Mouse (Mus musculus): ENCODE results near the gene D17Wsu92e. TPM values are rescaled to one million over a fixed set of nuclear protein-coding genes. Genes with fewer than 3 reads are reported as not detected.
A peak's percentile ranks its signal among the peaks of the same experiment; 100 is the strongest.

D17Wsu92e gene
- polyA plus RNA-seq, 1 experiment from 2014 or later = 10.6 TPM

- peak; percentile 76 for ATAC-seq (replicated peaks)
- Histone ChIP-seq H3K27me3 (no peaks in the 10 kb centered on the region), H3K9ac (replicated peaks) (peak overlapping the region; percentile 38), H3K4me3 (peak overlapping the region; percentile 12), H3K9me3 (no peaks in the 10 kb centered on the region), H3K36me3 (no peaks in the 10 kb centered on the region), H3K27ac (replicated peaks) (peak overlapping the region; percentile 92), H3K4me1 (peaks cover 32% of the 10 kb centered on the region), H3K4me2 (replicated peaks) (peak overlapping the region; percentile 36)
- WGBS = 15% methylated on average over 11 of the region's 11 CpGs
Observed at GRCm38 (mm10) chr17:27797341-27797872, 23.0 kb downstream of the D17Wsu92e start.

GRCm38 (mm10) chr17:27796780-27797179 is 23.7 kb downstream of the D17Wsu92e start:
- no peaks in the 10 kb centered on the region for H3K36me3 ChIP-seq
- peak; percentile 88 for ATAC-seq (replicated peaks)
- H3K4me3 ChIP-seq = peak overlapping the region; percentile 12; the same call in 1 of the 2 replicates
- no peaks in the 10 kb centered on the region for H3K9me3 ChIP-seq
- peak overlapping the region; percentile 29; the same call in 1 of the 2 replicates for H3K9ac ChIP-seq (replicated peaks)
- peak overlapping the region; percentile 36 for H3K4me2 ChIP-seq (replicated peaks)
- peak overlapping the region; percentile 92 for H3K27ac ChIP-seq (replicated peaks)
- no peaks in the 10 kb centered on the region for H3K27me3 ChIP-seq
- 22% methylated on average over 6 of the region's 6 CpGs for WGBS
- H3K4me1 ChIP-seq = peaks cover 32% of the 10 kb centered on the region

GRCm38 (mm10) chr17:27793144-27793543 is 27.3 kb downstream of the D17Wsu92e start:
- no peak for ATAC-seq (replicated peaks)
- Histone ChIP-seq H3K36me3 (no peaks in the 10 kb centered on the region), H3K4me1 (peaks cover 23% of the 10 kb centered on the region), H3K27me3 (no peaks in the 10 kb centered on the region), H3K9ac (replicated peaks) (no peak overlapping the region), H3K4me3 (no peak overlapping the region), H3K9me3 (no peaks in the 10 kb centered on the region), H3K27ac (replicated peaks) (no peak overlapping the region), H3K4me2 (replicated peaks) (no peak overlapping the region)
- WGBS = 93% methylated on average over 6 of the region's 6 CpGs

GRCm38 (mm10) chr17:27792516-27792915 is 27.9 kb downstream of the D17Wsu92e start:
- Histone ChIP-seq H3K36me3 (no peaks in the 10 kb centered on the region), H3K9ac (replicated peaks) (no peak overlapping the region), H3K4me1 (peaks cover 17% of the 10 kb centered on the region), H3K27me3 (no peaks in the 10 kb centered on the region), H3K27ac (replicated peaks) (no peak overlapping the region), H3K4me2 (replicated peaks) (no peak overlapping the region), H3K4me3 (no peak overlapping the region), H3K9me3 (no peaks in the 10 kb centered on the region)
- no peak for ATAC-seq (replicated peaks)
- WGBS = 83% methylated on average over 4 of the region's 4 CpGs

GRCm38 (mm10) chr17:27791556-27791955 is 28.9 kb downstream of the D17Wsu92e start:
- no peak for ATAC-seq (replicated peaks)
- H3K4me2 ChIP-seq (replicated peaks) = no peak overlapping the region
- H3K9me3 ChIP-seq = no peaks in the 10 kb centered on the region
- H3K9ac ChIP-seq (replicated peaks) = no peak overlapping the region
- H3K27ac ChIP-seq (replicated peaks) = no peak overlapping the region
- 96% methylated on average over 2 of the region's 2 CpGs for WGBS
- no peaks in the 10 kb centered on the region for H3K36me3 ChIP-seq
- H3K27me3 ChIP-seq = no peaks in the 10 kb centered on the region
- H3K4me1 ChIP-seq = peaks cover 7% of the 10 kb centered on the region
- no peak overlapping the region for H3K4me3 ChIP-seq

GRCm38 (mm10) chr17:27790976-27791375 is 29.5 kb downstream of the D17Wsu92e start:
- WGBS = 86% methylated on average over 2 of the region's 2 CpGs
- Histone ChIP-seq H3K4me2 (replicated peaks) (no peak overlapping the region), H3K9ac (replicated peaks) (no peak overlapping the region), H3K36me3 (peaks cover under 1% of the 10 kb centered on the region; the same call in 1 of the 2 replicates), H3K27me3 (no peaks in the 10 kb centered on the region), H3K9me3 (no peaks in the 10 kb centered on the region), H3K4me3 (no peak overlapping the region), H3K27ac (replicated peaks) (no peak overlapping the region), H3K4me1 (peaks cover 1% of the 10 kb centered on the region; the same call in 1 of the 2 replicates)
- no peak for ATAC-seq (replicated peaks)

- no peak overlapping the region for H3K27ac ChIP-seq (replicated peaks)
Observed at GRCm38 (mm10) chr17:27790015-27790414, 30.4 kb downstream of the D17Wsu92e start.

GRCm38 (mm10) chr17:27788456-27789172 is 31.8 kb downstream of the D17Wsu92e start:
- Histone ChIP-seq H3K27me3 (no peaks in the 10 kb centered on the region), H3K36me3 (peaks cover 12% of the 10 kb centered on the region), H3K9ac (replicated peaks) (no peak overlapping the region), H3K4me2 (replicated peaks) (no peak overlapping the region), H3K4me3 (no peak overlapping the region), H3K27ac (replicated peaks) (no peak overlapping the region), H3K4me1 (no peaks in the 10 kb centered on the region), H3K9me3 (no peaks in the 10 kb centered on the region)
- ATAC-seq (replicated peaks) = no peak
- WGBS = 92% methylated on average over 6 of the region's 6 CpGs

More at GRCm38 (mm10) chr17:27790015-27790414, 30.4 kb downstream of the D17Wsu92e start:
- Histone ChIP-seq H3K9ac (replicated peaks) (no peak overlapping the region), H3K4me2 (replicated peaks) (no peak overlapping the region), H3K4me3 (no peak overlapping the region), H3K27me3 (no peaks in the 10 kb centered on the region), H3K4me1 (no peaks in the 10 kb centered on the region), H3K36me3 (peaks cover 9% of the 10 kb centered on the region), H3K9me3 (no peaks in the 10 kb centered on the region)
- 94% methylated on average over 5 of the region's 5 CpGs for WGBS
- no peak for ATAC-seq (replicated peaks)

GRCm38 (mm10) chr17:27783567-27783966 is 36.9 kb downstream of the D17Wsu92e start:
- Histone ChIP-seq H3K4me1 (no peaks in the 10 kb centered on the region), H3K27ac (replicated peaks) (no peak overlapping the region), H3K9me3 (no peaks in the 10 kb centered on the region), H3K27me3 (no peaks in the 10 kb centered on the region), H3K4me2 (replicated peaks) (no peak overlapping the region), H3K9ac (replicated peaks) (no peak overlapping the region), H3K4me3 (no peak overlapping the region), H3K36me3 (peaks cover 13% of the 10 kb centered on the region)
- 79% methylated on average over 4 of the region's 4 CpGs for WGBS
- no peak for ATAC-seq (replicated peaks)

GRCm38 (mm10) chr17:27781059-27781687 is 39.3 kb downstream of the D17Wsu92e start:
- H3K27me3 ChIP-seq = no peaks in the 10 kb centered on the region
- 78% methylated on average over 5 of the region's 5 CpGs for WGBS
- no peak overlapping the region for H3K4me2 ChIP-seq (replicated peaks)
- ATAC-seq (replicated peaks) = no peak
- peaks cover 13% of the 10 kb centered on the region for H3K36me3 ChIP-seq
- H3K4me3 ChIP-seq = no peak overlapping the region
- no peak overlapping the region for H3K27ac ChIP-seq (replicated peaks)
- no peak overlapping the region for H3K9ac ChIP-seq (replicated peaks)
- H3K9me3 ChIP-seq = no peaks in the 10 kb centered on the region
- no peaks in the 10 kb centered on the region for H3K4me1 ChIP-seq

- Histone ChIP-seq H3K4me2 (replicated peaks) (no peak overlapping the region), H3K27ac (replicated peaks) (no peak overlapping the region), H3K27me3 (no peaks in the 10 kb centered on the region), H3K4me1 (no peaks in the 10 kb centered on the region), H3K36me3 (peaks cover 4% of the 10 kb centered on the region; the same call in 1 of the 2 replicates), H3K9me3 (no peaks in the 10 kb centered on the region), H3K4me3 (no peak overlapping the region), H3K9ac (replicated peaks) (no peak overlapping the region)
- ATAC-seq (replicated peaks) = no peak
- 56% methylated on average over 3 of the region's 3 CpGs for WGBS
Observed at GRCm38 (mm10) chr17:27779755-27780154, 40.7 kb downstream of the D17Wsu92e start.

- H3K4me3 ChIP-seq = no peak overlapping the region
- no peaks in the 10 kb centered on the region for H3K9me3 ChIP-seq
- peaks cover 9% of the 10 kb centered on the region for H3K36me3 ChIP-seq
- no peak overlapping the region for H3K9ac ChIP-seq (replicated peaks)
- no peaks in the 10 kb centered on the region for H3K4me1 ChIP-seq
- H3K27me3 ChIP-seq = no peaks in the 10 kb centered on the region
- WGBS = 93% methylated on average over 9 of the region's 9 CpGs
- ATAC-seq (replicated peaks) = no peak
- H3K4me2 ChIP-seq (replicated peaks) = no peak overlapping the region
- no peak overlapping the region for H3K27ac ChIP-seq (replicated peaks)
Observed at GRCm38 (mm10) chr17:27778671-27779355, 41.6 kb downstream of the D17Wsu92e start.
